Mouse (Mus musculus) G1E (cell line): ENCODE results near the gene Kcnrg. TPM values are rescaled to one million over a fixed set of nuclear protein-coding genes. Genes with fewer than 3 reads are reported as not detected.
"Not testable (repeated sequence)": the region's sequence is repeated elsewhere in the genome, so short reads cannot be mapped to it uniquely, and the experiment has no call there.

Experiments
- ATAC-seq: 2 replicates; pipeline ENCODE4 v1.8.0; 2016; ENCODE audit warnings: mild to moderate bottlenecking; ENCODE audit not compliant: insufficient number of reproducible peaks, poor library complexity, low FRiP score, severe bottlenecking; ENCODE audit errors: extremely low read depth
- DNase-seq: peaks from one replicate; pipeline ENCODE4 v3.0.0; 2012; ENCODE audit warnings: low spot score
- H3K27me3 ChIP-seq: 2 replicates; pipeline ENCODE4 v1.6.1; 2012; ENCODE audit warnings: mild to moderate bottlenecking, low read length, inconsistent platforms; ENCODE audit not compliant: insufficient read depth
- H3K36me3 ChIP-seq: replicated peaks from 2 replicates; pipeline ENCODE3; 2012; ENCODE audit warnings: mild to moderate bottlenecking, inconsistent platforms
- H3K4me1 ChIP-seq: 2 replicates; pipeline ENCODE4 v1.6.1; 2012; ENCODE audit warnings: low read depth, low read length, inconsistent platforms, mixed read lengths; ENCODE audit not compliant: insufficient read depth
- H3K4me3 ChIP-seq: 2 replicates; pipeline ENCODE4 v1.5.1; 2012; ENCODE audit warnings: low read depth, mild to moderate bottlenecking, inconsistent platforms, low read length, moderate library complexity, mixed read lengths
- H3K9me3 ChIP-seq: replicated peaks from 2 replicates; pipeline ENCODE4 v1.6.1; 2012; ENCODE audit warnings: inconsistent platforms
- CTCF ChIP-seq: IDR thresholded peaks from 2 replicates; pipeline ENCODE4 v1.5.1; 2012; ENCODE audit warnings: low read depth, low read length, inconsistent platforms, mixed read lengths
- GATA1 ChIP-seq: IDR thresholded peaks from 2 replicates; pipeline ENCODE4 v1.6.1; 2012; ENCODE audit warnings: borderline replicate concordance, low read length, inconsistent platforms, mixed read lengths
- GATA2 ChIP-seq: IDR thresholded peaks from 2 replicates; pipeline ENCODE4 v1.6.1; 2012; ENCODE audit warnings: low read depth, low read length, inconsistent platforms, borderline replicate concordance
- POLR2AphosphoS5 ChIP-seq: IDR thresholded peaks from 2 replicates; pipeline ENCODE4 v1.6.1; 2012; ENCODE audit warnings: low read depth, low read length, inconsistent platforms; ENCODE audit not compliant: insufficient replicate concordance
- TAL1 ChIP-seq: conservative IDR thresholded peaks from 2 replicates; pipeline ENCODE4 v1.6.1; 2012; ENCODE audit warnings: low read depth, low read length, inconsistent platforms, mixed read lengths
- polyA plus RNA-seq: library from polyadenylated mRNA; stranded (reverse); fragments of >175 nt; gene quantifications from 2 replicates; pipeline ENCODE4 v1.2.3, GENCODE M21; 2012
- total RNA-seq, 2 experiments: library from RNA; stranded (forward) in 1 of 2; stranded (reverse) in 1 of 2; fragments of 200-1000 nt in 1 of 2; fragments of >200 nt in 1 of 2; fragmentation: Nextera tagmentation in 1 of 2; gene quantifications; 2 replicates each; pipeline ENCODE4 v1.2.3; 2014 to 2017

Gene Kcnrg
- total and polyA plus RNA-seq, 3 experiments = 0.55 to 1.2 TPM; not detected in 1

DNA sequence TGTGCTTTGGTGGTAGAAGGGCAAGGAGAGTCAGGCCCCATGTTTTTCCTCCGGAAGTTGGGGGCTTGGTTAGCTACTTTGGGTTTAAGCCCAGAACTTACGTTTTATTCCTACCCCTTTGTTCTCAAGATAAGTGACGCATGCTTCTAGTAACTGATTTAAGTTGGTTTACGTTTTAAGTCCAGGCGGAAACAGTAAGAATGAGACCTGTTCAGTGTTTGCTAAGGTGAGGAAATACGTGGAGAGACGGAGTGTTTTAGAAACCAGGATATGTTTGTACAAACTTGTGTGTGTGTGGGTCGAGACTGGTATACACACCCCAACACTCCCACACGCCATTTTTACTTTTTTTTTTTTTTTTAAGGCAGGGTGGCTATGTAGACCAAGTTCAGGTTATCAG lies 5.9 kb upstream of the Kcnrg start:
- ATAC-seq (no peak), DNase-seq (no peak)
- peaks cover under 1% of the 10 kb centered on the region; the same call in 1 of the 2 replicates for H3K27me3 ChIP-seq
- H3K36me3 ChIP-seq = peaks cover 26% of the 10 kb centered on the region
- TF ChIP-seq GATA2 (no peak), POLR2AphosphoS5 (no peak), GATA1 (no peak), TAL1 (no peak), CTCF (no peak)
- no peak overlapping the region for H3K4me3 ChIP-seq
- no peaks in the 10 kb centered on the region for H3K9me3 ChIP-seq
- H3K4me1 ChIP-seq = peaks cover 23% of the 10 kb centered on the region

GRCm38 (mm10) chr14:61603069-61603755 lies 4.0 kb upstream of the Kcnrg start:
- TF ChIP-seq GATA2 = no peak
- TF ChIP-seq CTCF = no peak
- TF ChIP-seq GATA1 = no peak
- no peak for TF ChIP-seq TAL1
- TF ChIP-seq POLR2AphosphoS5 = no peak
- Histone ChIP-seq H3K36me3 (peaks cover 30% of the 10 kb centered on the region), H3K4me3 (no peak overlapping the region), H3K9me3 (no peaks in the 10 kb centered on the region), H3K4me1 (peaks cover 20% of the 10 kb centered on the region), H3K27me3 (no peaks in the 10 kb centered on the region)
- ATAC-seq (no peak), DNase-seq (no peak)

GRCm38 (mm10) chr14:61604081-61604480 lies 3.2 kb upstream of the Kcnrg start:
- ATAC-seq (no peak), DNase-seq (no peak)
- peaks cover 30% of the 10 kb centered on the region for H3K36me3 ChIP-seq
- TF ChIP-seq POLR2AphosphoS5 = no peak
- no peak for TF ChIP-seq GATA1
- no peak for TF ChIP-seq TAL1
- TF ChIP-seq CTCF = no peak
- TF ChIP-seq GATA2 = no peak
- no peaks in the 10 kb centered on the region for H3K27me3 ChIP-seq
- no peaks in the 10 kb centered on the region for H3K9me3 ChIP-seq
- H3K4me1 ChIP-seq = peaks cover 15% of the 10 kb centered on the region
- no peak overlapping the region for H3K4me3 ChIP-seq

GRCm38 (mm10) chr14:61606088-61606487 lies 1.2 kb upstream of the Kcnrg start:
- ATAC-seq, H3K4me1 ChIP-seq, H3K9me3 ChIP-seq, H3K4me3 ChIP-seq, H3K27me3 ChIP-seq, DNase-seq: not testable (repeated sequence)
- peaks cover 25% of the 10 kb centered on the region for H3K36me3 ChIP-seq

GRCm38 (mm10) chr14:61611766-61612165 lies 4.5 kb downstream of the Kcnrg start:
- Histone ChIP-seq H3K9me3 (no peaks in the 10 kb centered on the region), H3K4me1 (peaks cover 9% of the 10 kb centered on the region; the same call in 1 of the 2 replicates), H3K4me3 (no peak overlapping the region), H3K27me3 (no peaks in the 10 kb centered on the region), H3K36me3 (peaks cover 2% of the 10 kb centered on the region)
- ATAC-seq (no peak), DNase-seq (no peak)
- TF ChIP-seq TAL1 = no peak
- no peak for TF ChIP-seq GATA2
- TF ChIP-seq CTCF = no peak
- no peak for TF ChIP-seq POLR2AphosphoS5
- no peak for TF ChIP-seq GATA1

- peaks cover 7% of the 10 kb centered on the region; the same call in 1 of the 2 replicates for H3K4me1 ChIP-seq
These were observed 6.1 kb downstream of the Kcnrg start for GRCm38 (mm10) chr14:61613319-61613718.

DNA sequence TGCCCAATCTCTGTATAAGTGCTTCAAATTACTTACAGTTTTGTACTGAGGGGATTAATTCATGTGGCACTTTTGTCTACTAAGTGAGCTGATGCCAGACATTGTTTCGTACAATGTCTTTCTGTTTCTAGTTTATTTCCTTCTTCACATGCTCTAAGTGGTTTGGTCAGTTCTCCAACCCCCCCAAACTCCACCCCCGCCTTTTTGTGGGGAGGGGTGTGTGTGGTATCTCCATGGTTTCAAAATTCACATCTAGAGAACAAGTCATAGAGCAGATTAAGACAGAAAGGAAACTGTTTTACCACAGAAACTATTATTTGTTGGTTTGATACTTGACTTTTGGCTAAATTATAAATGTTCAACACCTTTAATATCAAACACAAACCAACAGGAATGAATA lies 13.1 kb downstream of the Kcnrg start:
- Histone ChIP-seq H3K9me3 (no peaks in the 10 kb centered on the region), H3K4me3 (no peak overlapping the region), H3K36me3 (peaks cover 15% of the 10 kb centered on the region), H3K27me3 (no peaks in the 10 kb centered on the region), H3K4me1 (no peaks in the 10 kb centered on the region; the same call in 1 of the 2 replicates)
- DNase-seq = no peak
- no peak for ATAC-seq
- TF ChIP-seq GATA2 = no peak
- TF ChIP-seq CTCF = no peak
- TF ChIP-seq POLR2AphosphoS5 = no peak
- no peak for TF ChIP-seq GATA1
- TF ChIP-seq TAL1 = no peak

More at GRCm38 (mm10) chr14:61613319-61613718, 6.1 kb downstream of the Kcnrg start:
- Histone ChIP-seq H3K27me3 (no peaks in the 10 kb centered on the region), H3K36me3 (no peaks in the 10 kb centered on the region), H3K4me3 (no peak overlapping the region), H3K9me3 (no peaks in the 10 kb centered on the region)
- ATAC-seq = no peak
- DNase-seq = no peak
- TF ChIP-seq GATA2 = no peak
